Mouse (Mus musculus) left cerebral cortex, postnatal 14 days (tissue): Measurements from ENCODE around the gene Clns1a. TPM values are rescaled to one million over a fixed set of nuclear protein-coding genes. Genes with fewer than 3 reads are reported as not detected.

ENCODE experiments used
- DNase-seq, 2 experiments: peaks; one replicate each; pipeline ENCODE4 v3.0.0; 2021 to 2022; ENCODE audit warnings: low spot score in 2 of 2, mixed read lengths in 1 of 2
- intact Hi-C: fragments of 180-260 bp; cut with DNase I; formaldehyde crosslinking; loops from one replicate; pipeline ENCODE4 v1.15.1; 2025
- total RNA-seq, 2 experiments: library from RNA; stranded (reverse); gene quantifications; 2 replicates each; pipeline ENCODE4 v1.2.3; 2021

Gene Clns1a
- total RNA-seq, 2 experiments from 2014 or later: 73.5 to 77.2 TPM

DNA sequence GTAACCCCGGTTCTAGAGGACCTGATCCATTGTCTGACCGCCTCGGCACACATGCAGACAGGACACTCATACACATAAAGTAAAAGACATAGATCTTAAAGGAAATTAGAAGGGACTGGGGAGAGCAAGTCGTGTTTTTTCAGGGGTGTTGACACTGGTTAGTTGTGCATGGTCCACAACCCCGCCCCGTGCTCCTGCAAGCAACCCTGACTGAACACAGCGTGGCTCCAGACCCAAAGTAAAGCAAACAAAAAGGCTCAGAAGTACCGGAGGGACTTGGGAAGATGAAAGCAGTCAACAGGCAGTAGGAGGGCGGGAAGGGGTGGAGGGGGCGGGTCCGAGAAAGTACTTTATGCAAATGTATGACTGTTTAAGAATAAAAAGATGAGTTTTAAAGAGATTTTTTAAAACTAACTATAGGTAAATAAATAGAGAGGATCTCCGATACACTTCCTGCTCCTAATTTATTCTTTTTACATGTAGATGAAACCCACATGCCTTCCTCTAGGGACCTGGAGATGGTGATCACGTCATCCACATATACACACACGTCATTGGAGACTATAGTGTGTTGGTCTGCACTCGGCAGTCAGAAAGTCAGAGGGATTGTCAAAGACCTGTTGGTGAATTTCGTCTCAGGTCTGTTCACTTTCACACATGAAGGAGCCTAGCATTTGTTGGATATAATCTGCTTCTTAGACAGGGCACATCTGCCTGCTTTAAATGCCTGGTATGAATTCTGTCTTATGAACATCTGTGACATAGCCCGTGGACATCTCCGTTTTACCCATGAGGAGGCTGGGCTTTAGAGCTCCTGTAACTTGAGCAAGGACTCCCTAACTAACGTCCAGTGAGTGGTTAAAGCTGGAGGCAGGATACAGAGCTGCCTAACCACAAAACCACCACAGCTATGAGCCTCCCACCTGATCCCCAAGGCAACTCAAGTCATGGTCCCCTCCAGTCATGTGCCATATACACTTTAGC is 53.1 kb downstream of the Clns1a start:
- intact Hi-C loops: loop anchor here (5.0 kb wide), 2 partner anchors 93 to 368 kb away; partner anchors contain the start of gene Myo7a
- no peak for DNase-seq

DNA sequence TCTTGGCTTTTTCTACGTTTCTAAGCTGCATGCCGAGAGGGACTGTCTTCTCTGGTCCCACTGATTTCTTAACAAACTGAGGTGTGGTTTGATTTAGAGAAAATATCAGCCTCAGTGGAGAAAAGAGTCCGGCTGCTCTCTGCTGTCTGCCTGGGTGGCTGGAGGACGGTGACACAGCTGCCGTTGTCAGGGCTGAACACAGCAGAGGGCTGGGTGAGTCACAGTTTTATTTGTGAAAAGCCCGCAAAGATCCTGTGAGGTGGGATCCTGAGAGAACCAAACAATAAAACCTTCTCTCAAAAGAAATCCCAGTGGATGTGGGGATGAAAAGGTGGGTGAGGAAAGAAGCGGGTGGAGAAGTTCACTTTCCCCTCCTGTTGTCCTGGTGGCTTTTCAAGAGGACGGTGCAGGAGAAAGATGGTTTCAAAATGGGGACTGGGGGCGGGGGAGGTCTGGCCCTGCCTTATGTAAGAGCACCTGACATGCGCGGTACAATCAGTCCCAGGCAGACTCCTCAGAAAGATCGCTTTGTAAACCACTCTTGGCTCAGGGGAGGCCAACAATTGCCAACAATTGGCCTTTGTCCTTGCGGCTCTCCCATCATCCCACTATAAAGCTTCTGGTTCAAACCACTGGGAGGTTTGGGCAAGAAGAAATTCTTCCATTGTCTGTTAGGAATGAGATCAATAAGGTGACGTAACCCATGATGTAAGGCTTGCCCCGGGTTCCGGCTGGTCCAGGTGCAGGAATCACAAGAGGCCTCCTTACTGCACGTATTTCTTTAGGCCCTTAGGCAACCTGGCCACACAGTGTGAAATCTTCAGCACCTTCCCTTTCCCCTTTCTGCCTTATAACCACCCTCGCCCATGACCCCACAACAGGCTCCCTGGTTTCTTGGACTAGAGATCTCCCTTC is 60.8 kb downstream of the Clns1a start:
- peak in 1 of 2 experiments; percentile 49 for DNase-seq
- intact Hi-C loops: no loop called here

DNA sequence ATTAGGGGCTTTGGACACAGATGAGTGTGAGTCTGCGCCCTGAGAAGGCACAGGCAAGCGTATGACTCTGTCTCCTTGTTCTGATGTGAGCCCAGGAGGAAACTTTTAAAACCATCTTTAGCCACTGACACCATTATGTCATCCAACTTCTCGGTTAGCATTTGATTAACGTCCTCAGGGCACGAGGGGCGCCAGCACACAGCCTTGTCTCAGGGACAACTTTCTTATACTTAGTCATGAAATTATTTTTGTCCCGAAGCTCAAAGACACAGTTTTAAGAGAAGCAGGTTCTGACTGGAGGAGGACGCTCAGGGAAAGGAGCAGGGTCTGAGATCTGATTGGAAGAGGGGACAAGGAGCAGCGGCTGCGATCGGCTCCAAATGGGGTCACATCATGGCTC is 68.2 kb downstream of the Clns1a start:
- intact Hi-C loops: no loop called here
- DNase-seq: no peak

GRCm38 (mm10) chr7:97765181-97765962 is 68.9 kb downstream of the Clns1a start:
- intact Hi-C loops: loop anchor here (5.0 kb wide), 1 partner anchor 77 kb away; no protein-coding TSS in a partner anchor
- peak; percentile 58 to 77 for DNase-seq

DNA sequence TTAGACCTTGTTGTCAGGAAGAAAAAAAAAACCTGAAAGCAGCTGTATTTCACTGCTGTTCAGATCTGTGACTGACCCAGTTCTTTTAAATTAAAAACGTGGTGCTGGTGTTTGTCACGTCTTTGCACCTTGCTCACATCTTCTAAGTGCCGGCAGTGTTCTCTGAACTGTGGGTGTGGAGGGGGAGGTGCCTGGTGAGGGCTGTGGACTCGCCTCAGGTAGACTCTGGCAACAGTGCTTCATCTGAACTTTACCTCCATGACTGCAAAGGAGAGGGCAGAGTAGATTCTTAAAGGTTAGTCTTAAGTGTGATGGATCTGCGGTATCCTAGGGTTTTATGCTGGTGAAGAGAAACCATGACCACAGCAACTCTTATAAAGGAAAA is 69.5 kb downstream of the Clns1a start:
- DNase-seq: peak in 1 of 2 experiments; percentile 58
- intact Hi-C loops: loop anchor here (5.0 kb wide), 1 partner anchor 76 kb away; no protein-coding TSS in a partner anchor

GRCm38 (mm10) chr7:97766406-97767166 is 70.2 kb downstream of the Clns1a start:
- intact Hi-C loops: loop anchor here (5.0 kb wide), 1 partner anchor 76 kb away; no protein-coding TSS in a partner anchor
- no peak for DNase-seq

GRCm38 (mm10) chr7:97767841-97768240 is 71.4 kb downstream of the Clns1a start:
- peak in 1 of 2 experiments; percentile 48 for DNase-seq
- intact Hi-C loops: loop anchor here (5.0 kb wide), 1 partner anchor 74 kb away; no protein-coding TSS in a partner anchor

DNA sequence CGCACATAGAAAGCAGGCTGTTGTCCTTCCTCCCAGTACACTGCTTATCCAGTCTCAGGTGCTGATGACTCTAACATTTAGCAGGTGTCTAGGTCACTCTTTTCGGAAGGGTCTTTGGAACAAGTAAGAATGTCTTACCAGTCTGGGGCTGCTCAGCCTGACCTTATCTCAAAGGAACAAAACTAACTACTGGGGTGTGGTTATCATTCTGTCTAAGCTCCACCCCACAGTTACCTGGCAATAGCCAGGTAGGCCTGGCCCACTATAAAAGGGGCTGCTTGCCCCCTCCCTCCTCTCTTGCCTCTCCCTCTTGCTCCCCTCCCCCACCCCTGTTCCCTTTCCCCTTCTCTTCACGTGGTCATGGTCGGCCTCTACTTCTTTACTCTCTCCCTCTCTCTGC is 72.6 kb downstream of the Clns1a start:
- DNase-seq: no peak
- intact Hi-C loops: loop anchor here (5.0 kb wide), 1 partner anchor 73 kb away; no protein-coding TSS in a partner anchor

Other genes with a start within 250 kb of the Clns1a start
- 1 to 10 TPM; 2.2 to 2.8 TPM for gene Kctd14, start 245.3 kb upstream of the Clns1a start, total RNA-seq
- gene Ints4, start 215.7 kb upstream of the Clns1a start, total RNA-seq: 10 to 100 TPM; 27.2 to 27.3 TPM
- 10 to 100 TPM; 29.6 to 31.5 TPM for gene Aamdc, start 117.1 kb upstream of the Clns1a start, total RNA-seq
- 10 to 100 TPM; 37.3 to 40.4 TPM for gene Rsf1, start 116.7 kb upstream of the Clns1a start, total RNA-seq
- 10 to 100 TPM; 22.9 to 23.6 TPM for gene Aqp11, start 41.7 kb downstream of the Clns1a start, total RNA-seq
- gene Pak1, start 91.9 kb downstream of the Clns1a start, total RNA-seq: 100 to 1,000 TPM; 272 to 273 TPM
- under 1 TPM; 0.15 to 0.17 TPM for gene Gdpd4, start 223.3 kb downstream of the Clns1a start, total RNA-seq